Mouse (Mus musculus) midbrain, embryonic 10.5 days (tissue): ENCODE data around the gene Mamdc4. TPM values are rescaled to one million over a fixed set of nuclear protein-coding genes. Genes with fewer than 3 reads are reported as not detected.

Experiments
- DNase-seq: peaks from one replicate; pipeline ENCODE4 v3.0.0-alpha.2; 2017; ENCODE audit warnings: low spot score
- H3K27ac ChIP-seq: fragments of 300-500 bp; sonication (generic); replicated peaks from 2 replicates; pipeline ENCODE4 v1.5.1; 2016; ENCODE audit warnings: mild to moderate bottlenecking
- H3K27me3 ChIP-seq: fragments of 300-500 bp; sonication (generic); 2 replicates; pipeline ENCODE4 v1.6.1; 2016; ENCODE audit warnings: low read depth, mild to moderate bottlenecking; ENCODE audit not compliant: poor library complexity, severe bottlenecking
- H3K36me3 ChIP-seq: fragments of 300-500 bp; sonication (generic); 2 replicates; pipeline ENCODE4 v1.6.1; 2016; ENCODE audit warnings: mild to moderate bottlenecking, moderate library complexity
- H3K4me1 ChIP-seq: fragments of 300-500 bp; sonication (generic); 2 replicates; pipeline ENCODE4 v1.6.1; 2016
- H3K4me3 ChIP-seq: fragments of 300-500 bp; sonication (generic); 2 replicates; pipeline ENCODE4 v1.5.1; 2016; ENCODE audit warnings: mild to moderate bottlenecking, moderate library complexity
- H3K9me3 ChIP-seq: fragments of 300-500 bp; sonication (generic); replicated peaks from 2 replicates; pipeline ENCODE4 v1.6.1; 2016; ENCODE audit warnings: mild to moderate bottlenecking
- WGBS: fragments of 180-500 bp; shearing (Covaris S2); methylation state at CpG from one replicate; pipeline ENCODE4 v1.1.7; 2016; 5-methylcytosine and 5-hydroxymethylcytosine counted together
- polyA plus RNA-seq: library from polyadenylated mRNA; unstranded; fragments of >200 nt; fragmentation: Nextera tagmentation; extraction: Ambion mirVana; gene quantifications from 2 replicates; pipeline ENCODE4 v1.2.1, GENCODE M21; 2016

Mamdc4 gene
- polyA plus RNA-seq = 6.7 and 7.8 TPM in 2 replicates

DNA sequence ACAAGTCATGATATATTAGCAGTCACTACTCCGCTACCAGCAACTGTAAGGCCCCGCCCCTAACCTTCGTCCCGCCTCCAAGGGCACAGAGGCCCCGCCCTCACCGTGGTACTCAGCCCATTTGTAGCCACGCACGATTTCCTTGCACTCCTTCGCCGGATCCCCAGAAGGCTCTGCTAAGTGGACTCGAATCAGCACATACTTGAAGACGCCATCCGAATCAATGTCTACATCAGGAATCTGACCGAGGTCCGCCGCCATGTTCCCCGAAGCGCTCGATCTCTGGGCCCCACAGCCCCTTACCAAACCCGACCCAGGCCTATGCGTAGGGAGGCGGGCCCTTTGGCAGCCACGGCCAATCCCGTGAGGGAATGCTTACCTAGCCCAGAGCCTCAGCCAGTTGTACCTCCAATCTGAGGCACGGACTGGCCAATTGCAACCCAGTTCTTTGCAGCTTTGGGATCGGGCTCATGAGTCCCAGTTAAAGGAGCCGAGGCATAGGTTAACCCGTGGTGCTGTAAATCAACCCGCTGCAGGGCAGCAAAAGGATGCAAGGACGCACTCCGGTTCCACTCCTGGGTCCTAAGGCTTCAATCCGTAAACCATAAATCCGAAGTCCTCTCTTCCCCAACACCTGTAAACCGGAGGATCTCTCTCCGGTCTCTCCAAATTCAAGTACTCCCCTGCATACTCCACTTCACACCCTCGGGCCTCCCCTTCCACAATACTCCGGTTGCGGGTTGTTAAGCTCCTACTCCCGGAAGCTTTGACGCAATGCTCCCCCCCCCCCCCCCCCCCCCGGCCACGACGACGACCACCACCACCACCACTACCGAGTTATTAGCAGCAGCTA is at the start of gene Mamdc4, which contains the start of gene Phpt1:
Gene Mamdc4, minus strand, starts transcription at position 267 of the 853 bp plus-strand sequence.
Gene Phpt1, minus strand, starts transcription at position 646 of the 853 bp plus-strand sequence.
- peaks cover 65% of the 10 kb centered on the region for H3K4me1 ChIP-seq
- peak within 1 kb of the TSS; percentile 75 for H3K4me3 ChIP-seq
- H3K36me3 ChIP-seq = peaks cover 37% of the 10 kb centered on the region
- H3K27me3 ChIP-seq = peaks cover 45% of the 10 kb centered on the region
- DNase-seq = peak; percentile 97
- WGBS = under 1% methylated on average over 45 of the region's 45 CpGs
- peak within 1 kb of the TSS; percentile 90 for H3K27ac ChIP-seq
- no peaks in the 10 kb centered on the region for H3K9me3 ChIP-seq

- peak within 1 kb of the TSS; percentile 60 for H3K4me3 ChIP-seq
- peak within 1 kb of the TSS; percentile 79 for H3K27ac ChIP-seq
- peaks cover 49% of the 10 kb centered on the region for H3K27me3 ChIP-seq
- peaks cover 12% of the 10 kb centered on the region for H3K4me1 ChIP-seq
- 6% methylated on average over 34 of the region's 34 CpGs for WGBS
- no peaks in the 10 kb centered on the region for H3K36me3 ChIP-seq
- peak; percentile 84 for DNase-seq
- no peaks in the 10 kb centered on the region for H3K9me3 ChIP-seq
Observed at GRCm38 (mm10) chr2:25621229-25622200, 46.9 kb upstream of the Mamdc4 start, which contains the start of gene Tmem141. Gene Tmem141, minus strand, starts transcription at chr2:25622005.

DNA sequence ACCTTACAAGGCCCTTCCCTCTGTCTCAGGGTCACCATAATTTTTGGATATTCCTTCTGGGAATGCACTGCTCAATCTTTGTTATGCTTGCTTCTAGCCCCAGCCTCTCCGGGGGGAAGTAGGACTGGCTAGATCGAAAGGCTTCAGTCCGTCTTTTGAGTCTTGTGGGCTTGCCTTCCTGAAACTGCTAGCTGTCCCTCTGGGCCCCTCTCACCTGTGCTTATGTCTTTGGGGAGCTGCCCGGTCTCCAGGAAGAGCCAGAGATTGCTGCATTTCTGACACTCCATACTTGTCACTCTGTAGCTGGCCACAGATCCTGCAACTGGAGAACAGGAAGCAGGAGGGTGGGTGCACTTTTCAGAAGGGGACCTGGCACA is 46.2 kb upstream of the Mamdc4 start:
- H3K9me3 ChIP-seq = no peaks in the 10 kb centered on the region
- peaks cover 56% of the 10 kb centered on the region for H3K27me3 ChIP-seq
- H3K27ac ChIP-seq = no peak overlapping the region
- no peak for DNase-seq
- 91% methylated on average over 4 of the region's 4 CpGs for WGBS
- H3K4me3 ChIP-seq = peak overlapping the region; percentile 60; the same call in 1 of the 2 replicates
- peaks cover 17% of the 10 kb centered on the region for H3K4me1 ChIP-seq
- H3K36me3 ChIP-seq = no peaks in the 10 kb centered on the region

- DNase-seq = no peak
- Histone ChIP-seq H3K9me3 (no peaks in the 10 kb centered on the region), H3K27ac (no peak overlapping the region), H3K4me3 (no peak overlapping the region), H3K4me1 (peaks cover 17% of the 10 kb centered on the region), H3K36me3 (no peaks in the 10 kb centered on the region), H3K27me3 (peaks cover 60% of the 10 kb centered on the region)
- WGBS = 81% methylated on average over 6 of the region's 6 CpGs
Observed at GRCm38 (mm10) chr2:25620386-25620785, 45.7 kb upstream of the Mamdc4 start.

- Histone ChIP-seq H3K4me1 (peaks cover 17% of the 10 kb centered on the region), H3K27me3 (peaks cover 83% of the 10 kb centered on the region), H3K27ac (no peak within 1 kb of the TSS), H3K9me3 (no peaks in the 10 kb centered on the region), H3K36me3 (no peaks in the 10 kb centered on the region), H3K4me3 (no peak within 1 kb of the TSS)
- 86% methylated on average over 3 of the region's 3 CpGs for WGBS
- no peak for DNase-seq
Observed at GRCm38 (mm10) chr2:25617578-25617977, 42.9 kb upstream of the Mamdc4 start, which contains the start of gene Ccdc183. Gene Ccdc183, minus strand, starts transcription at chr2:25617678.

DNA sequence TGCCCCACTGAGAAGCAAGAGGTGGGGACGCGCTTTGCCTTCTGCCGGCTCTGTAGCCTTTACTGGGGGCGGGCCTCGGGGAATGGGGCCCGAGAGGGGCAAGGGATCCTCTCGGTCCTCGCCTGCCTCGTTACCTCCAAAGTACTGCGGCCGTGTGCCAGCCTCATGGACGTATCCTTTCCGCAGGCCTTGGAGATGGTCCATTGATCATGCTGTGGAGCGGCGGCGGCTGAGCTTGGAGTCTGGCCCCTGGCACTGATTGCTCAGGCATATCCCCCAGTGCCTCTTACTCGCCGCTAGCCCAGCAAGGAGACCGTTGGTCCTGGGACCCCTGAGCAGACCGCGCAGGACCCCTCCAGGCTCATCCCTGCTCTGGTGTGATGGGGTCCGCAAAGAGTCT is 41.8 kb upstream of the Mamdc4 start:
- Histone ChIP-seq H3K36me3 (no peaks in the 10 kb centered on the region), H3K27ac (no peak overlapping the region), H3K4me3 (no peak overlapping the region), H3K4me1 (peaks cover 10% of the 10 kb centered on the region), H3K27me3 (peaks cover 93% of the 10 kb centered on the region), H3K9me3 (no peaks in the 10 kb centered on the region)
- 20% methylated on average over 22 of the region's 22 CpGs for WGBS
- DNase-seq = no peak

GRCm38 (mm10) chr2:25608671-25609070 is 34.0 kb upstream of the Mamdc4 start:
- no peak for DNase-seq
- H3K4me1 ChIP-seq = peaks cover 26% of the 10 kb centered on the region
- peaks cover 16% of the 10 kb centered on the region for H3K36me3 ChIP-seq
- peak overlapping the region; percentile 96 for H3K27ac ChIP-seq
- peaks cover 50% of the 10 kb centered on the region for H3K27me3 ChIP-seq
- no peaks in the 10 kb centered on the region for H3K9me3 ChIP-seq
- WGBS = 77% methylated on average over 10 of the region's 10 CpGs
- peak overlapping the region; percentile 99 for H3K4me3 ChIP-seq

GRCm38 (mm10) chr2:25607761-25608622 is 33.3 kb upstream of the Mamdc4 start, which contains the start of gene Rabl6:
Gene Rabl6, minus strand, starts transcription at chr2:25608521.
- peaks cover 26% of the 10 kb centered on the region for H3K4me1 ChIP-seq
- H3K9me3 ChIP-seq = no peaks in the 10 kb centered on the region
- peaks cover 23% of the 10 kb centered on the region for H3K36me3 ChIP-seq
- peaks cover 43% of the 10 kb centered on the region for H3K27me3 ChIP-seq
- DNase-seq = peak; percentile 88
- peak within 1 kb of the TSS; percentile 96 for H3K27ac ChIP-seq
- H3K4me3 ChIP-seq = peak within 1 kb of the TSS; percentile 99
- under 1% methylated on average over 80 of the region's 80 CpGs for WGBS

- peaks cover 78% of the 10 kb centered on the region for H3K36me3 ChIP-seq
- H3K9me3 ChIP-seq = no peaks in the 10 kb centered on the region
- no peak for DNase-seq
- H3K27ac ChIP-seq = no peak overlapping the region
- H3K4me3 ChIP-seq = no peak overlapping the region
- 96% methylated on average over 5 of the region's 5 CpGs for WGBS
- H3K27me3 ChIP-seq = no peaks in the 10 kb centered on the region
- H3K4me1 ChIP-seq = peaks cover 17% of the 10 kb centered on the region
Observed at GRCm38 (mm10) chr2:25602526-25602925, 27.9 kb upstream of the Mamdc4 start.

DNA sequence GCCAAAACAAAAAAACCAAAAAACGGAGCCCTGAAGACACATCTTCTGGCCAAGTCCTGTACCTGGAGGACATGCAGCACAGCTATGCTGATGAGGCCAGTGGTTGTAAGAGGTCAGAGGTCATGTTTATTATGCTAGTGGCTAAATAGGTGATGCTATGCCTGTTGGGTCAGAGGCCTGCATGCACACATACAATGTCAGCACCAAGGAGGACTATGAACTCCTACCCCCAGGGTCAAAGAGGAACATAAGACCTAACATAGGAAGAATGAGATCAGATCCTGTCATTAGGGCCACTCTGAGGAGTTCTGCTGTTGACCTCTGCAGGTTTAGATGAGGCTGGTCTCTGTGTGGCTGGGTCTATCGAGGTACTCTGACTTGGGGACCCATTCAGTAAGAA is 25.4 kb upstream of the Mamdc4 start:
- H3K27me3 ChIP-seq = no peaks in the 10 kb centered on the region
- WGBS = 89% methylated on average over 2 of the region's 2 CpGs
- H3K27ac ChIP-seq = no peak overlapping the region
- no peaks in the 10 kb centered on the region for H3K4me1 ChIP-seq
- H3K4me3 ChIP-seq = no peak overlapping the region
- no peaks in the 10 kb centered on the region for H3K9me3 ChIP-seq
- DNase-seq = no peak
- peaks cover 96% of the 10 kb centered on the region for H3K36me3 ChIP-seq

DNA sequence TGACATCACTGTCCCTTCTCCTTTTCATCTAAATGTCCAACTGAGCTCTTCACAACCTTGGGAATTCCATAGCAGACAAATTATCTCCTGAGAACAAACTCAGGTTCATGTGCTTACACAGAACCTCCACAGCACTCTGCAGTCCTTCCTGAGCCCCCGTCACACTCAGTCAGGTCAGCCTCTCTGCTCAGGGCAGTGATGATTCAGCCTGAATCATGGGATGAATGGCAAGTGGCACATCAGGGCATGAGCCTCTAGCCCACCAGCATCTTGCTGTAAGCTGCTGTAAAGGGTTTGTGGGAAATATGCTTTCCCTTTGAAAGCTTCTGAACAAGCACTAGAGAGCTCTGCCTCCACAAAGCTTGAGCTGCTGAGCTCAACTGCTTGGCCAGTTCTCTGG is 24.1 kb upstream of the Mamdc4 start:
- 98% methylated on average over 1 of the region's 1 CpGs for WGBS
- Histone ChIP-seq H3K9me3 (no peaks in the 10 kb centered on the region), H3K27me3 (no peaks in the 10 kb centered on the region), H3K4me1 (no peaks in the 10 kb centered on the region), H3K27ac (no peak overlapping the region), H3K4me3 (no peak overlapping the region), H3K36me3 (peaks cover 99% of the 10 kb centered on the region)
- no peak for DNase-seq
